Mouse (Mus musculus) forelimb bud, embryonic 11.5 days (tissue): ENCODE results near the gene Tfb1m.

Source experiments
- DNase-seq: peaks from one replicate; pipeline ENCODE4 v3.0.0-alpha.2; 2012; ENCODE audit warnings: low read depth, low spot score

Tfb1m gene

DNA sequence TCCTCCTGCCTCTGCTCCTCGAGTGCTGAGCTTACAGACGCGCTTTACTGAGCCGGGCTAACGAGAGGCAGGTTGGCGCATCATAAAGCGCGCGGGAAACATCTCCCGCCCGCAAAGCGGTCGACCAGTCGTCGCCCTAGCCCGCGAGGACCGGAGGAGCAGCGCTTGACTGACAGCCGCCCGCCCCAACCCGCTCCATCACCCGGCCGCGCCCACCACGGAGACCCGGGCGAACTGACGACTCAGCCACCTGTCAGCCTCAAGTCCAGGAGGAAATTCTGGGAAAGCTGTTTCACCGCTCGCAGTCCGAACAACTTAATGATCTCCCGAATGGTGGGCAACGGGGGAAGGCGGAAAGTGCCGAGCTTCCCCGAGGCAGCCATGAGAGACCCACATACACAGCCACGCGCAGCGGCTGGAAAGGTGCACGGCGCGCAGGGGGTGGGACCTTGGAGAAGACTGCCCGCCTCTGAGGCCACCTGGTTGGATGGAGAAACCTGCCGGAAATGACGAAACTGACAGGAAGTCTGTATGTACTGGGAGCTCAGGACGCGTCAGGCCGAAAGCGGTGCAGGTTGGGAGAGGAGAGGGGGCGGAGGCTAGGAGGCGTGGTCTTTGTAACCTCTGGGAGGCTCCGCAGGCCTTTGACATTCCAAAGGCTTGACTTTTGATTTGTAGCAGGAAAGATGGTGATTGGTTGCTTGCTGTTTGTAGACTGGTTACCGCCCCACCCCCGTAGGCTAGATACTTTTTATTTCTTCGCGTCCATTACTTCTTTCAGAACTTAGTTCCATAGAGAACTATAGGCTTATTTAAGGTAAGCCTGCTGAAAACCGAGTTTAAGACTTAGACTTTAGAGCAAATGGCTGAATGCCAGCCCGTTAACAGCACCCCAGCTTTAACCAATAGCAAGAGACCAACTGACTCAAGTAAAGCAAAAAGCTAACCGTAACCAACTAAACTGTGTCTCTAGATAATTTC is at the start of gene Tfb1m:
Tfb1m (minus strand) TSS at position 451 of the 981 bp plus-strand sequence.
- peak; percentile 99 for DNase-seq

DNA sequence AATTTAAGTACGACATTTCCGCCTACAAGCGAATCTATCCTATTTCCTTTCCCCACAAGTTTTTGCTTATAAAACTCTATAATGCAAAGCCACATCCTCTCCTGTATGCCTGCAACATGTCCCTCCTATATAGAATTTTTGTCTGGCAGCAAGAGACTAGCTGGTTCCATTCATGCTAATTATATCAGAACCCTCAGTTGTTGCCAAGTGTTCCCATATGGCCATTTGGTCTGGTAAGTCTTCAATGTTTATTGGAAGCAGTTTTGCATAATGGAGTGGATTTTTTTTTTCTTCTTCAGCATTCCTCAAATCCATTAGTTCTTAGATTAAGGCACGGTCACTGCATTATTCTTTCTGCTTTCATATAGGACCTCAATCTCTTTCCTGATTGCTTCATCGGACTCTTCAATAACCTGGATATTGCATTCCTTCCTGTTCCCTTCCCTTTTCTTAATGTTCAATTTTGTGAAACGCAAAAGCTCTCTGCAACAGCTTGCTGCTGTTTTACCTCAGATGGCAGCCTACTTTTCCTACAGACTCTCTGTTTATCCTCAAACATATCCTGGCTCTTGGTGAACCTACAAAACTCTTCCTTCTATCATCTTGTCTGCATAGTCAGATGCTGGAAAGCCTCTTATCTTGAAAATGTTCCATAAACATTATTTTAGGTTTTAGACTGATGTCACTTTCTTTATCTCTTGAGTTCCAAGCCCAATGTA is 45.5 kb upstream of the Tfb1m start:
- DNase-seq = no peak

DNA sequence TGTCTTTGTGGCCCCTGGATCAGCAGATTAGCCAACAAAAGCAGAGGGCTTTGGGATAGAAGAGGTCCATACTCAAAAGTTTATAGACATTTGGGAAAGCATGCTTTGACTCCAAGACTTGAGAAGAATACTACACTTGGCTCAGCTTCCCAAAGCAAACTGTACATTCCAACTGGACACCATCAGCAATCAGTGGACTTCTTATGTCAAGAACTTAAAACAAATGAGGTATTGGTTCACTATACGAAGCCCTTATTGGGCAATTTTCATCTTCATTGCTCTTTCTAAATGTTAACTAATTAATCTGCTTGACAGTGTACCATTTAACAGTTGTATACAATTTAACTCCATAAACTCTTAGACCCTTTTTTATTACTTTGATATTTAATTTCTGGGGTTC is 40.8 kb upstream of the Tfb1m start:
- no peak for DNase-seq

DNA sequence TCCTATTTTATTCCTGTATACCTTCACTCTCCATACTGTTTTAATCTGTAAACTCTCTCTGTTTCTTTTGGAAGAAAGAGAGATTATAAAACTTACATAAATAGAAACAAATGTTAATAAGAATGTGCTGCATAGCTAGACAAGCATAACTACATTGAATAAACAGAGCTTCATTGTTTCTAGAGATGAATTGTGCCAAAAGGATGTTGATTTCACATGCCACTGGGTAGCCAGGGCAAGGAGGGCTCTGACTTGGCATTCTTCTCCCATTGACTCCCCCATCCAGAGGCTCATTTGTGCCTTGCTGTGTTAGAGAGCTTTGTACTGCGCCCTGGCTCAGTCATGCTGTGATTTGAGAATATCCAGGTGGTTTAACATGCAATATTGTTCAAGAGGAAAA is 40.3 kb upstream of the Tfb1m start:
- no peak for DNase-seq

DNA sequence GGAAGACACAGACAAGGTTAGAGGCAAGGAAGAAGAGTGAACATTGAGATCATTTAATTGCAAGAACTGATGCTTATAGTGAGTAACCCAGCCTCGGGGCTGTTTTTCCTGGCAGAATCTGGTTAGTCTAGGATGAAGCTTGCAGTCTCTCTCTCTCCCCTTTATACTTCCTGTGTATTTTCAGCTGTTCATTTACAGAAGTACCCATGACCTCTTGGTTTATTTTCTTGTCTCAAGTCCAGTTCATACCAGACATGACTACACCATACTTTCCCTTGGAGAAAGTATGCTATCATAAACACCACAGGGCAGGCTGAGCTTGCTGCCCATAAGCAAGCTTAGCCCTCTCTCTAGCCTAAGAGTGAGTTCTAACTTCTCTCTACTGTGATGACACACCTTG is 39.5 kb upstream of the Tfb1m start:
- DNase-seq = no peak

DNA sequence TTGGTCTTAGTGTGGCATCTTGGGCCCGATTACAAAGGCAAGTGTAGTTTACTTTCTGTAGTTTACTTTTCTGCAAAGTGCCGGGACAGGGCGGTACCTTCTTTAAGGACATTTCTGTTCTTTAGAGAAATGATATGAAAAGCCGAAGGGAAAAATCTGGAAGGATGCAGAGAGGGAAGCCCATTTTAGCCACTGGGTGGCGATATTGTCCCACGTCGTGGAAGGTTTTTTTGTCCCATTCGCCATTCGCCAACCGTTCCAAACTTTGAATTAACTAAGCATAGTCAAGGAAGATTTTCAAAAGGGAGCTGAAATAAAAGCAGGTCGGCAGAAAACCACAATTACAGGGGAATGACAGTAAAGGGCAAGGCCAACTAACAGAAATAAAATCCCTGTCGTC is 13.3 kb upstream of the Tfb1m start:
- peak; percentile 80 for DNase-seq

DNA sequence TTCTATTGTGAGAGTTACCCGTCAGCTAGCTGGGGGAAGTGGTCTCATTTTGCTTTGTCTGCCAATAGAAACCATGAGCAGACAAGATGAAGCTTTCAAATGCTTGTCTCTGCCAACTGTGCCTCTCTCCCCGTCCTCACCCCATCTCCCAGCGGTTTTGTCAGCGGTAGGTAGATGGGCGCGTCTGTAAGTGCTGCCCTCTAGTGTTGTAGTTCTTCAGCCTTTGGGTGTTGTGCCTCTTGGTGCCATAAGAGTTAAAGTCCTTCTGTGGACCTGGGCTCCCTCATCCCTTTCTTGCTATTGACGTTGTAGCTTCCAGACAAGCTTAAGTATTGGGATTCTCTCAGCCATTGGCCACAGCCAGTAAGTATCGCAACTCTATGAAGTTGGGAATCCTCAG is 4.8 kb upstream of the Tfb1m start:
- DNase-seq = no peak

DNA sequence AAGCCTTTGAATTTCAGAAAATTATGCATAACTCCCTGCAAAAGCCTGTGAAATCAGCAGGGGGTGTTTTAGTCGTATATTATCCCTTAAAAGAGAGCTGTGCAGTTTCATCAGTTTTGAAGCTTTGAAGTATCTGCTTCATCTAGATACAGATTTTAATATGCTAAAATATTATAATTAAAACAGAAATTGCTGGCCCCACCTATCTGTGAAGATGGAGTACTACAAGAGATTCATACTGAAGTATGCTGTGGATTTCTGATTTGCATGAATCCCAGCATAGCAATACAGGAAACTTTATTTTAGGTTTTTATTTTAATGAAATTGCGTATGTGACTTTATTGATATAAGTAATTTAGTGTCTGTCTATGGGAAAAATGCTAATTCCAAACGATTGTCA is 3.0 kb upstream of the Tfb1m start:
- DNase-seq = no peak

DNA sequence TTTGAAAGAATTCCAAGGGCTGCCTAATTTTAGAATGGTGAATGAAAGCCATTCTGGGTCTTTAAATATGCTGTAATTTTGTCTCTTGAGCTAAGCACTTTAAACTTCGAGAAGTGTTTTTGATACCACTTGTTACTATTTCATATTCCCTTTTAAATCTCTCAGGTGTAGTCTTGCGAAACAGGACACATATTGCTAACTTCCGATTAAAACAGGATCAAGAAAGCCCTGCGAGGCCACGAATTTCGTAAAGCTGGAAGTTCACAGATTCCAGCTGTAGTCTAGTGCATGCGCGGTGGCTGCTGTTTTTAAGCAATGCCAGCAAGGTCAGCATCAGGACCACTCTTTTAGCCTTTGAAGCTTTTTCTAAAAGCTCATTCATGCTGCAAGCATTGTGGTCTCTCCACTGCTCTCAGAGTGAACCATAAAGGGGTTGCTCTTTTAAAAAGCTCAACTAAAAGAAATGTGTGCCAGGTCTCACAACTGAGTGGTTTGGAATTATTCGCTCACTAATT is 832 bp upstream of the Tfb1m start:
- no peak for DNase-seq

DNA sequence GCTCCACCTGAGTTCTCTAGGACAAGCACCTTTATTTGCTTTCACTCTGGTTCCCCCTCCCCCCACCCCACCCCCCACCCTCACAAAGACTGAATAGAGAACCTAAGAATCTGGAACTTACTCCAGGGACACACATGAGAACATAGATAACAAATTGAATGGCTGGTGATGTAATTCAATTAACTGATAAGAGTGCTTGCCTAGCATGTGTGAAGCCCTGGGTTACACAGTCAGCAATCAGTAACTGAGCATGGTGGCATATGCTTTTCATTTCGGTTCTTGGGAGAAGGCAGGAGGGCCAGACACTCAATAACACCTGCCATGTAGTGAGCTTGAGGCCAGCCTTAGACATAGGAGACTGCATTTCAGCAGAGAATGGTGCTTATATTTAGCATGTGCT is 1.3 kb downstream of the Tfb1m start:
- peak; percentile 27 for DNase-seq

DNA sequence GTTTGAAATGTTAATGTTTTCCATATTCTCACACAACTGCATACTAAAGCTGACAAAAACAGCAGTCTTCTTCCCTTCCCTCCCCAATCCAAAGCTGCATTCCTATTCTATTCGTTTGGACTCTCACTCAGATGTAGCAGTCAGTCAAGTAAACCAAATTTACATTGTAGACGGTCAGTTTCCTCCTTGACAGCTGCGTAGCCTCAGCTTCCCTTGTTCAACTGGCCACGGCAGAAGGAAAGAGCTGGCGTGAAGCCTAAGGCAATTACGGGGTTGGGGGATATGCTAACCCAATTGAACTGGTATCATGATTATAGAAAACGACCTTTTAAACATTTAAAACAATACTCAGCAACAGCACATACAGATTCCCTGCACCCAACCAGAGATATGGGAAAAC is 9.9 kb downstream of the Tfb1m start:
- DNase-seq = no peak

DNA sequence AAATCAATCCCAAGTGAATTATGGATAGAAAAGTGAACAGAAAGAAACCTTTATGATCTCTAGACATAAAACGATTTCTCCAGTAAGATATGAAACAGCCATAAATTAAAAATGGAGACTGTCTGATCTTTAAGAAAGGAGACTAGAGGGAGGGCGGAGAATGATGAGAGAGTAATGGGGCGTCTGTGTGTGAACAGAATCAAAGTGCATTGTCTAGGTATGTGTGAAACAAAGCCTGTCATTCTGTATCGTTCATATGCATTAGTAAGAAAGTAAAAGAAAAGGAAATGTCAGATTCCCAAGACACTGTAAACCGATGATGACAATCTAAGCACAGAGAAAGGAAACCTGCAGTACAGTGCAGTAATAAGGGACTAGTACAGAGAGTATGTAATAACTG is 16.5 kb downstream of the Tfb1m start:
- DNase-seq = no peak

DNA sequence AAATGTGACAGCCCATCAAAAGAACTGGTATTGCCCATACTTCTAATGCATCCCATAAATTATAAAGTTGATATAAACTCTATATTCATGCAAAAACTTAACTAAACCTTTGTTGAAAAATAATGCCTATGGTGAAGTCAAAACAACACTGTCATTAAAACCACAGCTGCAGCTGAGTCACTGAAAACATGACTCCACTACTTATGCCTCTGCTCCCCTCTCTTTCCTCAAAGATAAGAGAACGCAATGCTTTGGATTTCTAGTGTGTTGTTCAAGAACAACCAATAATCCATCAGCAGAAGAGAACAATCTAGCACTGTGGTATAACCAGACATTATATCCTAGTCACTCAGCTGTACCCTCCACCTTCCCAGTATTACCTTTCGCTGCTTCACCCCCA is 17.3 kb downstream of the Tfb1m start:
- no peak for DNase-seq

DNA sequence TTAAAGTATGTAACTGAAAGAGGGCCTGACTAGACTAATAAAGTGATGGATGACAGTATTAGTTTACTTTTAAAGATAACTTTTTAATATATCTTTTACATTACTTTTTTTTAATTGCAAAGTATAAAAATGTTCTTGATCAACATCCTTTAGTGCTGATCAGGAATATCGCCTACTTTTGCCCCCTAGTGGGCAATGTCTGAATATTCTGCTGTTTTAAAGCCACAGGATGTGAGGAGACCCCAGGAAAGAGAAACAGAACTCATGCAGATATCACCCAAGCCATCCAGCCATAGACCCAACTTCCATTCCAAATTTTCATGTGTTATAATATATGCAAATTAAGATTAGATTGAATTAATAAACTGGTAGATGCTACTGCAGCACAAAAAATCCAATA is 24.2 kb downstream of the Tfb1m start:
- peak; percentile 46 for DNase-seq

DNA sequence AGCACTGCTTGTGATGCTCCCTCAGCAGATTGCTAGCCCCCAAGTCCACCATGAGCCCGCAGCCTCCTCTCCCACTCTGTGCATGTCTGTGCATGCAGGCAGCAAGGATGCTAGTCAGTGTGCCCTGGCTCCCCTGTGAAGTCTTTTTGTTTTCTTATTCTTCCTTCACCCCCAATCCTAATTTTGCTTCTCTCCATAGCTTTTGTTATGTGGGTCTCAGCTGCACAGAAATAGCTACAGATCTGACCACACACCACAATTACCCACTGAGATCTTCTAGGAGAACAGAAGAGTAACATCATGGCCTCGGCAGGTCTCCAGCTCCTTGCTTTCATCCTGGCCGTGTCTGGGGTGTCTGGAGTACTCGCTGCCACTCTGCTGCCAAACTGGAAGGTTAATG is 25.3 kb downstream of the Tfb1m start, which contains the start of gene Cldn20:
Cldn20 (plus strand) TSS at position 301 of the 400 bp plus-strand sequence.
- no peak for DNase-seq

DNA sequence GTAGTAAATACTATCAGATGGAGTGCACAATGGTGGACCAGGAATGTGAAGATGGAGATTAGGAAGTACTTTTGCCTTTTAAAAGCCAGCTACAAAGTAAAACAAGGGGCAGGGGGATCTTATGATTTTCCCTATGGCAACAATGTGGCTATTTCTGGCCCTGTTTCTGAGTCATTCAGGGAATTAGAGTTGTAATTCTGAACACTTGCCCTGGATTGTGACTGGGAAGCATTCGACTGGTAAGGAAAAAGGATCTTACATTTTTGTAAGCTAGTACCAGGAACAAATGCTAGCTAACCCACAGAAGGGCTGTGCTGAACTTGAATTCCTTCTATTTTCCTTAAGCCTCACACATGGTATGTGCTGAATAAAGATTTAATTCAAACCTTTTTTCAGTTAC is 25.9 kb downstream of the Tfb1m start:
- DNase-seq = no peak

DNA sequence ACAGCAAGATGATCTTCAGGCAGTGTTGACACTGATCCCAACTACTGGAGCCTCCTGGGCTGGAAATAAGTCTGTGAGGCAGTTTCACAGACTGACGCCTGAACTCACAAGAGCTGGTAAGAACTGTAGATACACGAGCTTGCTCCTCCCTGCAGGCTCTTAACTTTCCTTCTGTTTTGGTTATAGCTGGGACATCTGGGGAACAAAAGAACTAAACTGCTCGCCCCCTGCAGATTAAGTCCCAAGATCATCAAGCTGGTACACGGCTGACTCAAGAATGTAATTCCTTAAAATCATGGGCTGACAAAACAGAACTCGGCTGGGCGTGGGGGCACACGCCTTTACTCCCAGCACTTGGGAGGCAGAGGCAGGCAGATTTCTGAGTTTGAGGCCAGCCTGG is 27.0 kb downstream of the Tfb1m start:
- DNase-seq = no peak

DNA sequence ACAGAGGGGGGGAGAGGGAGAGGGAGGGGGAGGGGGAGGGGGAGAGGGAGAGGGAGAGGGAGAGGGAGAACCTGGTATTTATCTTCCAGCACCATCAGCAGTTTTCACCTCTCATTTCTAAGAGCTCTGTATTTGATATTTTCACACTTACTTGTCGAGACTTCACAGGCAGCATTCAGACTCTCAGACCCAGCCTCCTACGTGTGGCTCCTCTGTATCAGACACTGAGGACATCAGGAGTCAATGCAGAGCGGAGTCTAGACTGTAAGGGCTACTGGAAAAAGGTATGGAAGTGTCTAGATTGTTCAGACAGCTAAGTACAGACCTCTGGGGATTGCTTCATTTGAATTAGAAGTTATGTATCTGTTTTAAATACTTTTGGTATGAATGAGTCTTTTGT is 28.1 kb downstream of the Tfb1m start:
- DNase-seq = no peak

DNA sequence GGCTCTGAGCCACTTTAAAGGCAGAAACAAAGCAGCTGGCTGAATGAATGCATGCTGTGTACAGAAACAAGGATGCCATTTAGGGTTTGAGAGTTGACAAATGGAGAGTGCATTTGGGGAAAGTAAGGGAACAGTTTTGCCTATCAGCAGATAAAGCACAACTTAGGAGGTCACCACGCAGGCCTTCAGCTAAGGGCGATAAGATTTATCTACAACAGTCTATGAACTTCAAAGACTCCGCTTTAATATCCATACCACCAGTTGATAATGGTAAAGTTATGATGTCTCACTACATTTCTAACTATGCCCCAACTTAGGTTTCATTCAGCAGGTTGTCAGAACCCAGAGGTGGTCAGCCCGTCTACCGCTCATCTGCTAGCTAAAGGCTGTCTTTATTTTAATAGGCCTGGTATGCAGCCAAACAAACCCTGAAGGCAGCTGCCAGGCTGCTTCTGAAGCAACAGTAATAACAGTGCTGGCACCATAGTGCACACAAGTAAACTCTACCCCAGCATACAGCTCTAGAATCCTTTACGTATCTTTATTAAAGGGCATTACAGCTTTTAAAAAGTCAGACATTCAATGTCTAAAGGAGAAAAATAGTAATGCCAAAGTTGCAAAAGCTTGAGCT is 29.6 kb downstream of the Tfb1m start:
- DNase-seq = no peak

DNA sequence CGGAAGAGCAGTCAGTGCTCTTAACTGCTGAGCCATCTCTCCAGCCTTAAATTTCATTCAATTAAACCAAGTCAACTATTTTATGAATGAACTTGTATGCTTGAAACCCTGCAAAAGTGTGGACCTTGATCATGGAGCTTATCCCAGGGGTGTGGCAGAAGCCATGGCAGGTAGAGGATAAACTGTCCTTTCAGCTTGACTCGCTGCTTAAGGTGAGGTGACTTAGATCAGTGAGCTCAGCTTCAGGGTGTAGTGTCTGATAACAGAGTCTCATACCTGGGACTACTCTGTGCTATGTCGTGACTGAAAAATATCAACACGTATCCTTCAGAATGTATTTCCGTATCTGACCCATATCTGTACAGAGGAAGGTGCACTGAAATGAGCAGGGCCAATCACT is 37.2 kb downstream of the Tfb1m start:
- no peak for DNase-seq

DNA sequence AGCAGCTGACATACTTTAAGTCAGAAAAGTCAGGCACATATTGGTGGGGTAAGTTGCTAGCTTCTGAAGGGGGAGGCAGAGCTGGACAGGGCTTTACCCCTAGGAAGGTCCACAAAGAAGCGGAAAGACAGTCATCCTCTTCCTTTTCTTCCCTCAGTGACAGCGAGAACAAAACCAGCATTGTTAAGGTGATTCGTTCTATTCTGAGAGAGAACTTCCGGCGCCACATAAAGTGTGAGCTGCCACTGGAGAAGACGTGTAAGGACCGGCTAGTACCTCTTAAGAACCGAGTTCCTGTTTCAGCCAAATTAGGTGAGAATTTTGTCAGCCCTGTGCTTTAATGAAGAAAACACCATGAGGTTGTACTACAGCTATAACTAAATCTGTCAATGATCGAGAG is 41.2 kb downstream of the Tfb1m start:
- DNase-seq = no peak

DNA sequence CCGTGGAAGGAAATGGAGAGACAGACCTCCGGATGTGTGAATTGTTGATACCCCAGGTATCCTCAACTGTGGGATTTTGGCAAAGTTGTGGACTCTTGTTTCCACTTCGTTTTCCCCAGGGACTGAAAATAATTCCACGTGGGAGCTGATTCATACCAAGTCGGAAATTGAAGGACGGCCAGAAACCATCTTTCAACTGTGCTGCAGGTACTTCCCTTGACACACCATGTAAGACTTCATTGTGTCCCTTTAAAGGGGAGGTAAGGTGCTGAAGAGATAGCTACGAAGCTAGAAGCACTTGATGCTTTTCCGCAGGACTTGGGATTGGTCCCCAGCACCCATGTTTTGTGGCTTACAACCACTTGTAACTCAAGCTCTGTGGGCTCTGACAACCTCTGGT is 41.7 kb downstream of the Tfb1m start:
- DNase-seq = no peak
